Mouse (Mus musculus) midbrain, embryonic 16.5 days (tissue): ENCODE measurements around the gene Jmjd1c. TPM values are rescaled to one million over a fixed set of nuclear protein-coding genes. Genes with fewer than 3 reads are reported as not detected.
A peak's percentile ranks its signal among the peaks of the same experiment; 100 is the strongest.

Source experiments
- ATAC-seq: fragments of 200-750 bp; cut with Nextera tagmentation; 2 replicates; pipeline ENCODE4 v1.8.0; 2017; ENCODE audit warnings: moderate TSS enrichment
- H3K27ac ChIP-seq: fragments of 300-500 bp; sonication (generic); 2 replicates; pipeline ENCODE4 v1.5.1; 2014; ENCODE audit warnings: mild to moderate bottlenecking, low read length, mixed read lengths
- H3K27me3 ChIP-seq: fragments of 300-500 bp; sonication (generic); 2 replicates; pipeline ENCODE4 v1.6.1; 2014; ENCODE audit warnings: low read depth, low read length, mixed read lengths; ENCODE audit not compliant: control insufficient read depth, insufficient read depth
- H3K36me3 ChIP-seq: fragments of 300-500 bp; sonication (generic); 2 replicates; pipeline ENCODE4 v1.6.1; 2014; ENCODE audit warnings: mild to moderate bottlenecking, low read length, moderate library complexity, mixed read lengths; ENCODE audit not compliant: control insufficient read depth, insufficient read depth
- H3K4me1 ChIP-seq: fragments of 300-500 bp; sonication (generic); 2 replicates; pipeline ENCODE4 v1.6.1; 2014; ENCODE audit warnings: mild to moderate bottlenecking, low read length, mixed read lengths; ENCODE audit not compliant: control insufficient read depth, insufficient read depth
- H3K4me2 ChIP-seq: fragments of 300-500 bp; sonication (generic); 2 replicates; pipeline ENCODE4 v1.6.1; 2014; ENCODE audit warnings: mild to moderate bottlenecking, low read length, mixed read lengths
- H3K4me3 ChIP-seq: fragments of 300-500 bp; sonication (generic); 2 replicates; pipeline ENCODE4 v1.5.1; 2014; ENCODE audit warnings: low read depth, mild to moderate bottlenecking, low read length, moderate library complexity, mixed read lengths
- H3K9ac ChIP-seq: fragments of 300-500 bp; sonication (generic); 2 replicates; pipeline ENCODE4 v1.6.1; 2014; ENCODE audit warnings: low read depth, low read length, mixed read lengths
- H3K9me3 ChIP-seq: fragments of 300-500 bp; sonication (generic); replicated peaks from 2 replicates; pipeline ENCODE4 v1.6.1; 2014; ENCODE audit warnings: mild to moderate bottlenecking, low read length, mixed read lengths; ENCODE audit not compliant: control insufficient read depth, poor library complexity, severe bottlenecking
- WGBS: fragments of 180-500 bp; shearing (Covaris S2); extraction: QIAGEN DNeasy Blood & Tissue Kit; methylation state at CpG from one replicate; pipeline ENCODE4 v1.1.7; 2014; 5-methylcytosine and 5-hydroxymethylcytosine counted together
- polyA plus RNA-seq: library from polyadenylated mRNA; unstranded; fragments of >200 nt; fragmentation: Nextera tagmentation; extraction: Ambion mirVana; gene quantifications from 2 replicates; pipeline ENCODE4 v1.2.1, GENCODE M21; 2015

The Jmjd1c gene
- polyA plus RNA-seq, 1 experiment from 2014 or later, result 41.7 TPM

DNA sequence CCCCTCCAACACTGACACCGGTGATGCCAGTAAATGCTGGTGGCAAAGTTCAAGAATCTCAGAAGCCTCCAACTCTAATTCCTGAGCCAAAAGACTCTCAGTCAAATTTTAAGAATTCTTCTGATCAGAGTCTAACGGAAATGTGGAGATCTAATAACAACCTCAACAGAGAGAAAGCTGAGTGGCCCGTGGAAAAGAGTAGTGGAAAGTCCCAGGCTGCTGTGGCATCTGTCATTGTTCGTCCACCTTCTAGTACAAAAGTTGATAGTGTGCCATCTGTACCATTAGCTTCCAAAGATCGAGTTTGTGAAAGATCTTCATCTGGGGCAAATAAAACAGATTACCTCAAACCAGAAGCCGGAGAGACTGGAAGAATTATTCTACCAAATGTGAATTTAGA lies 129.6 kb downstream of the Jmjd1c start:
- Histone ChIP-seq H3K4me2 (no peak overlapping the region), H3K27me3 (no peaks in the 10 kb centered on the region), H3K9me3 (no peaks in the 10 kb centered on the region), H3K4me3 (no peak overlapping the region), H3K4me1 (0 out of 2 replicates have a peak, but pooled peaks cover 2% of the 10 kb centered on the region), H3K9ac (no peak overlapping the region), H3K36me3 (peaks cover 17% of the 10 kb centered on the region), H3K27ac (no peak overlapping the region)
- no peak for ATAC-seq
- 91% methylated on average over 6 of the region's 6 CpGs for WGBS

DNA sequence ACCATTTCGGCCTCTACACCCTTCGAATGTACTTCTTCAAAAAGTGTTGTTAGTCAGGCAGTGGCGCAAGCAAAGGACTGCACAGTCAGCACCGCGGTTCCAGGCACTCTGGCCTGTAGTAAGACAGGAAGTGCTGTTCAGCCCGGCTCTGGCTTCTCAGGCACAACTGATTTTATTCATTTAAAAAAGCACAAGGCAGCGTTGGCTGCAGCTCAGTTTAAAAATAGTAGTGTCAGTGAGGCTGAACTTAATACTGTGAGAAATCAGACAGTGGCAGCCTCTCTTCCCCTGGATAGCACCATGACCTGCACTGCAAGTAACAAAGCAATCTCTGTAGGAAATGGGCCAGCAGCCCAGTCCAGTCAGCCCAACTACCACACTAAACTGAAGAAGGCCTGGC lies 130.2 kb downstream of the Jmjd1c start:
- Histone ChIP-seq H3K4me1 (0 out of 2 replicates have a peak, but pooled peaks cover 2% of the 10 kb centered on the region), H3K9me3 (no peaks in the 10 kb centered on the region), H3K36me3 (peaks cover 21% of the 10 kb centered on the region), H3K27me3 (no peaks in the 10 kb centered on the region), H3K4me3 (no peak overlapping the region), H3K4me2 (no peak overlapping the region), H3K27ac (peak overlapping the region; percentile 47; the same call in 1 of the 2 replicates), H3K9ac (no peak overlapping the region)
- 0 out of 2 replicates have a peak, but pooled peaks have one; percentile 36 for ATAC-seq
- 86% methylated on average over 7 of the region's 7 CpGs for WGBS

DNA sequence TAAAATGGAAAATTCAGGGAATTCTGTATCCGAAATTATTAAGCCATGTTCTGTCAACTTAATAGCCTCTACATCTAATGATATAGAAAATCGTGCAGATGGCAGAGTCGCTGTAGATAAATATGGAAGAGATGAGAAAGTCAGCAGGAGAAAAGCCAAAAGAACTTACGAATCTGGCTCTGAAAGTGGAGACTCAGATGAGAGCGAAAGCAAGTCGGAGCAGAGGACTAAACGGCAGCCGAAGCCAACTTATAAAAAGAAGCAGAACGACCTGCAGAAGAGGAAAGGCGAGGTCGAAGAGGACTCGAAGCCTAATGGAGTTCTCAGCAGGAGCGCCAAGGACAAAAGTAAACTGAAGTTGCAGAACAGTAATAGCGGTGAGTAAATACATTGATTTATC lies 130.6 kb downstream of the Jmjd1c start:
- 90% methylated on average over 14 of the region's 14 CpGs for WGBS
- Histone ChIP-seq H3K9ac (no peak overlapping the region), H3K9me3 (no peaks in the 10 kb centered on the region), H3K27me3 (no peaks in the 10 kb centered on the region), H3K4me2 (no peak overlapping the region), H3K4me1 (no peaks in the 10 kb centered on the region), H3K27ac (peak overlapping the region; percentile 47; the same call in 1 of the 2 replicates), H3K36me3 (peaks cover 21% of the 10 kb centered on the region), H3K4me3 (no peak overlapping the region)
- ATAC-seq, result no peak

DNA sequence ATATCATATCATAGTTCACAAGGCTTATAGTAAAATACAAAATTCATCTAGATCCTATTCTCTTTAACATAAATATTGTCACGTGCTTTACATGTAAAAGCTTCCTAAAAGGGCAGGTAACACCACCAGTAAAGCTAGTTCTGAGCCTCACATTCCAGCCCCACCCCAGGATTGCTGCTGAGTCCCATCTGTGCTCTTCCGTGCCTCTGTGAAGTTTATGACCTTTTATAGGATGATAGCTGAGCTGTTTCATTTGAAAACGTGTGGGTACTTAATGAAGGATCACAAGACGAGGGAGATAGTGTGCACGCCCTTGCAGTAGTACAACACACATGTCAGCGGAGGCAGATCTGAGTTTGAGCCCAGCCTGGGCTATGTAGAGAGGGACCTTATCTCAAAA lies 134.5 kb downstream of the Jmjd1c start:
- Histone ChIP-seq H3K36me3 (peaks cover 21% of the 10 kb centered on the region), H3K4me3 (no peak overlapping the region), H3K4me2 (no peak overlapping the region), H3K9ac (no peak overlapping the region), H3K4me1 (no peaks in the 10 kb centered on the region), H3K27me3 (no peaks in the 10 kb centered on the region), H3K27ac (no peak overlapping the region), H3K9me3 (no peaks in the 10 kb centered on the region)
- no peak for ATAC-seq
- WGBS, result 93% methylated on average over 6 of the region's 6 CpGs

DNA sequence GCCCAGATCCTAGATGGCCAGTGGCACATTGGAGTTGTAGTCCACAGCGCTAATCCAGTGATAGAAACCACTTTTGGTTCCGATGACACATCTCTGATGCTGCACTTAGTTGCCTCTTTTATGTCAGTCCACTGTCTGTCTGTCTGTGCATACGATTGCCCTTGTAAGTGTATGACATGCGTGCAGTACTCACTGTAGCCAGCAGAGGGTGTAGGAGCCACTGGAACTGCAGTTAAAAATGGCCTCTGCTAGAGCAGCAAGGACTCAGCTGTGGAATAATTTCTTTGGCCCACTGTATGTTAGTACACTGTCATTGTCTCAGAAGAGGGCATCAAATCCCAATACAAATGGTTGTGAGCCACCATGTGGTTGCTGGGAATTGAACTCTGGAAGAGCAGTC lies 151.2 kb downstream of the Jmjd1c start:
- H3K4me2 ChIP-seq, result no peak overlapping the region
- no peak overlapping the region for H3K9ac ChIP-seq
- no peaks in the 10 kb centered on the region for H3K4me1 ChIP-seq
- H3K27ac ChIP-seq, result no peak overlapping the region
- peaks cover 30% of the 10 kb centered on the region for H3K36me3 ChIP-seq
- ATAC-seq, result no peak
- no peaks in the 10 kb centered on the region for H3K9me3 ChIP-seq
- WGBS, result 95% methylated on average over 4 of the region's 4 CpGs
- H3K27me3 ChIP-seq, result no peaks in the 10 kb centered on the region
- H3K4me3 ChIP-seq, result no peak overlapping the region

DNA sequence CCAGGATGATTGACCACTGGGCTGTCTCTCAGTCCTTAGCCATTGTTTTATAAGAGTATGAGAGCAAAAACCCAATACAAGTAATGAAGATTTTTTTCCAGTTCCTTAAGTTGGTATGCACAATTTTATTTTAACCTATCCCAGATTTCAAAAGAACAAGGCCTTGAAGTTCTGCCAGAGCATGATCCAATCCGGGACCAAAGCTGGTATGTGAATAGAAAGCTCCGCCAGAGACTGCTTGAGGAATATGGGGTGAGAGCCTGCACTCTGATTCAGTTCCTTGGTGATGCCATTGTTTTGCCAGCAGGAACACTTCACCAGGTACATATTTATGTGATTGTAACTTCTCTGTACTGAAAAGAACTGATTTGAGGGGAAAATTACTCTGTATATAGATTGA lies 153.6 kb downstream of the Jmjd1c start:
- WGBS, result 87% methylated on average over 2 of the region's 2 CpGs
- Histone ChIP-seq H3K36me3 (peaks cover 29% of the 10 kb centered on the region), H3K4me3 (no peak overlapping the region), H3K27me3 (no peaks in the 10 kb centered on the region), H3K9ac (no peak overlapping the region), H3K4me2 (no peak overlapping the region), H3K4me1 (no peaks in the 10 kb centered on the region), H3K9me3 (no peaks in the 10 kb centered on the region), H3K27ac (no peak overlapping the region)
- no peak for ATAC-seq

DNA sequence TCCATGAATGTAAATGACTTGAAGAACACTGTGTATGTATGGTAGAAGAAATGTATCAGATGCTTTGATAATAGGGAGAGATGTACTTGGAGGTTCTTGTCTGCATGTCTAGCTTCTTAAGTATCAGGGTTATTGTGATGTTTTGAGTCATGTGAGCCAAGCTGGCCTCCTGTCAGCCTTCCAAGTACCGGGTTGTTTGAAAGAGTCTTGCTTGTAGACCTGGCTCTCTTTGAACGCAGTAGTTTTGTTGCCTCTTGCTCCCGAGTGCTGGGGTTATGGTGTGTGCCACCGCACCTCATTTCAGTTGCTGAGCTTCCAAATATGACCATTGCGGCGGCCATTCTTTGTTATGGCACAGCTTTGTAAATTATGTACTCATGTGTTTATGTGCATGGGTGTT lies 154.9 kb downstream of the Jmjd1c start:
- H3K4me1 ChIP-seq, result no peaks in the 10 kb centered on the region
- H3K9me3 ChIP-seq, result no peaks in the 10 kb centered on the region
- WGBS, result 91% methylated on average over 6 of the region's 6 CpGs
- H3K9ac ChIP-seq, result no peak overlapping the region
- H3K4me2 ChIP-seq, result no peak overlapping the region
- ATAC-seq, result no peak
- H3K27me3 ChIP-seq, result no peaks in the 10 kb centered on the region
- H3K36me3 ChIP-seq, result peaks cover 21% of the 10 kb centered on the region
- H3K4me3 ChIP-seq, result no peak overlapping the region
- H3K27ac ChIP-seq, result no peak overlapping the region

DNA sequence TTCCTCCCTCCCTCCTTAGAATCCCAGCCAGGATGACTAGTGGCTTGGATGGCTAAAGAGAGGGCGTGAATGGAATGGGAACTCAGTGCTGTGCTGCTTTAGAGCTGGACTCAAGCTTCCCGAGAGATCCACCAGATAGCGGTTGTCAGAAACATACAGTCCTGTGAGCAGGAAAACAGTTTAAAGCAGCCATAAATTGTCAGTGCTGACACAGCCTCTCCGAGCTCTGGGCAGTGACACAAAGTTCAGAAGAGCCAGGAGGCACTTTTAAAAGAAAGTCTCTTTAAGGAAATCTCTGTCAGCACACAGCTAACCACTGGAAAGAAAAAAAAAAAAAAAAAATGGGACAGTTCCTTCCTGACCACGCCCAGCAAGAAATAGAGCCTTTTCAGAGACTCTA lies 156.4 kb downstream of the Jmjd1c start:
- H3K9ac ChIP-seq, result no peak overlapping the region
- no peaks in the 10 kb centered on the region for H3K27me3 ChIP-seq
- no peak overlapping the region for H3K4me3 ChIP-seq
- no peak overlapping the region for H3K4me2 ChIP-seq
- ATAC-seq, result no peak
- H3K9me3 ChIP-seq, result no peaks in the 10 kb centered on the region
- peaks cover 19% of the 10 kb centered on the region for H3K36me3 ChIP-seq
- 87% methylated on average over 5 of the region's 5 CpGs for WGBS
- no peak overlapping the region for H3K27ac ChIP-seq
- H3K4me1 ChIP-seq, result no peaks in the 10 kb centered on the region

DNA sequence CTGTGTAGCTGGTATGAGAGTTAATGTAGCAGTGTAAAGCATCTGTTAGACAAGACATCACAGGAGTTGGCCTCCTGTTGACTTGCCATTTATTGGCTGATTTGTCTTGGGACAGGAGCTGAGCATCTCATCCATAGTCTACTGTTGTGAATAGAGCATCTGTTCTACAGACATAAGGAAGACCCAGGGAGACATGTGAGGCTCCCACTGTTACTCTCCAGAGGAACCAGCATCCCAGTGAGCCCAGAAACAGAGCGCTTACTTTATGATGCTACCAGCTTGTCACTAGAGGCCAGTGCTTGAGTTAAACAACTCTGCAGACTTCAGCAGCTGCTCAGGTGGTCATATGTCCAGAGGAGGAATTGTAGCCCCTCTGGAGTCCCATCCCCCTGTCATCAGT lies 157.2 kb downstream of the Jmjd1c start:
- H3K4me2 ChIP-seq, result no peak overlapping the region
- H3K4me3 ChIP-seq, result no peak overlapping the region
- H3K9ac ChIP-seq, result no peak overlapping the region
- no peaks in the 10 kb centered on the region for H3K27me3 ChIP-seq
- no peak overlapping the region for H3K27ac ChIP-seq
- no peaks in the 10 kb centered on the region for H3K4me1 ChIP-seq
- no peak for ATAC-seq
- H3K9me3 ChIP-seq, result no peaks in the 10 kb centered on the region
- peaks cover 19% of the 10 kb centered on the region for H3K36me3 ChIP-seq
- WGBS, result 94% methylated on average over 1 of the region's 1 CpGs
